Mouse (Mus musculus) limb, embryonic 15.5 days (tissue): Measurements from ENCODE around the gene Stra6. TPM values are rescaled to one million over a fixed set of nuclear protein-coding genes. Genes with fewer than 3 reads are reported as not detected.

Source experiments
- ATAC-seq: fragments of 200-750 bp; cut with Nextera tagmentation; 2 replicates; pipeline ENCODE4 v1.8.0; 2017; ENCODE audit warnings: low read depth, moderate TSS enrichment; ENCODE audit not compliant: insufficient number of reproducible peaks, low FRiP score, low TSS enrichment
- H3K27ac ChIP-seq: fragments of 300-500 bp; sonication (generic); 2 replicates; pipeline ENCODE4 v1.5.1; 2015; ENCODE audit warnings: moderate library complexity, mild to moderate bottlenecking, inconsistent platforms
- H3K27me3 ChIP-seq: fragments of 300-500 bp; sonication (generic); 2 replicates; pipeline ENCODE4 v1.6.1; 2015; ENCODE audit warnings: inconsistent platforms
- H3K36me3 ChIP-seq: fragments of 300-500 bp; sonication (generic); 2 replicates; pipeline ENCODE4 v1.6.1; 2015; ENCODE audit warnings: inconsistent platforms
- H3K4me1 ChIP-seq: fragments of 300-500 bp; sonication (generic); 2 replicates; pipeline ENCODE4 v1.6.1; 2015; ENCODE audit warnings: inconsistent platforms
- H3K4me2 ChIP-seq: fragments of 300-500 bp; sonication (generic); 2 replicates; pipeline ENCODE4 v1.6.1; 2015; ENCODE audit warnings: mild to moderate bottlenecking, inconsistent platforms
- H3K4me3 ChIP-seq: fragments of 300-500 bp; sonication (generic); 2 replicates; pipeline ENCODE4 v1.5.1; 2015; ENCODE audit warnings: mild to moderate bottlenecking, inconsistent platforms
- H3K9ac ChIP-seq: fragments of 300-500 bp; sonication (generic); 2 replicates; pipeline ENCODE4 v1.6.1; 2015; ENCODE audit warnings: inconsistent platforms
- H3K9me3 ChIP-seq: fragments of 300-500 bp; sonication (generic); 2 replicates; pipeline ENCODE4 v1.6.1; 2016; ENCODE audit warnings: inconsistent platforms
- WGBS: fragments of 180-500 bp; shearing (Covaris S2); methylation state at CpG from one replicate; pipeline ENCODE4 v1.1.7; 2015; 5-methylcytosine and 5-hydroxymethylcytosine counted together
- polyA plus RNA-seq: library from polyadenylated mRNA; unstranded; fragments of >200 nt; fragmentation: Nextera tagmentation; extraction: Ambion mirVana; gene quantifications from 2 replicates; pipeline ENCODE4 v1.2.1, GENCODE M21; 2015

Stra6 gene
- polyA plus RNA-seq, 1 experiment from 2014 or later, result 8.8 TPM

DNA sequence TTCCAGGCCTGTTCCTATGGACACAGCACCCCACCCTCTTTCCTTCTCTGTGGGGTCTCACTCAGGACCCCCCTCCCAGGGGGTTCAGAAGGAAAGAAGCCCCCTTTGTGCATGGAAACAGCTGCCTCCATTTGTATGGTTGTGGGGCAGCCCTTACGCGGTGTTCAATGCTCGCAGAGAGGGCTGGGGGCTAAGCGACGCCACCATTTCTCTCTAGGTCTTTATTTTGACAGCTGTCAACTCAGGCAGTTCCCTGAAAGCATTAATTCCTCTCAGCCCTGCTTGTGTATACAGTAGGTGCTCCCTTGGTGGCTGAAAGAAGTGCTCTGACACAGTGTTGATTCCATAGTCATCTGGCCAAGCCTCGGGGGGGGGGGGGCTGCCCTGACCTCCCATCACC lies 40.1 kb downstream of the Stra6 start:
- Histone ChIP-seq H3K27me3 (no peaks in the 10 kb centered on the region), H3K4me2 (no peak overlapping the region), H3K4me3 (no peak overlapping the region), H3K9me3 (no peaks in the 10 kb centered on the region), H3K36me3 (no peaks in the 10 kb centered on the region), H3K9ac (no peak overlapping the region), H3K4me1 (peaks cover 10% of the 10 kb centered on the region), H3K27ac (no peak overlapping the region)
- no peak for ATAC-seq
- 68% methylated on average over 6 of the region's 6 CpGs for WGBS

DNA sequence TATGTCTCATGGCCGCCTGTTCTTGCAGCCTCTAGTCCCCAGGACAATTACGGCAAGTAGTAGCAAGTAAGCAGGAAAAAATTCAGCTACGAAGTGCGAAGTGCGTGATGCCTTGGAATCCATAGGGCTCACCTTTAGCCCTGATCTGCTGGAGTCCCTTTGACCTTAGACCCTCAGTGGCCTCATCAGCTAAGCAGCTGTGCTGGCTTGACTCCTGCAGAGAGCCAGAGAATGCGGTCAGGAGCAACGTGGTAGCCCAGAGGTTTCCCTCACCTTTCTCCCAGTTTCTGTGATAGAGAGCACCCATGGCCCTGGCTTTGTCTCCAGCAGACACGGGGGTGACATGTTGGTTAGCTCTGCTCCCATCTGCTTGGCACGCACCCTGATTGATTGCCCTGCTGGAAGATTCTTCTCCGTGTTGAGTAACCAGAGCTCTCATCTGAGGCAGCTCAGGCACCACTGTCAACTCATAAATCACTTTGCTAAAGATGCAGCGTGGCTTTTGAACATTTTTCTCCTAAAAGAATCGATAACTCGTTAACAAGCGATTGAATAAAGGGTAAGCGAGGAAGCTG lies 42.1 kb downstream of the Stra6 start:
- Histone ChIP-seq H3K36me3 (no peaks in the 10 kb centered on the region), H3K27ac (no peak overlapping the region), H3K4me1 (peaks cover 14% of the 10 kb centered on the region), H3K9ac (no peak overlapping the region), H3K9me3 (no peaks in the 10 kb centered on the region), H3K4me3 (no peak overlapping the region), H3K27me3 (no peaks in the 10 kb centered on the region), H3K4me2 (no peak overlapping the region)
- WGBS, result 45% methylated on average over 15 of the region's 15 CpGs
- ATAC-seq, result no peak

GRCm38 (mm10) chr9:58107494-58107893 lies 43.9 kb downstream of the Stra6 start:
- no peak for ATAC-seq
- Histone ChIP-seq H3K4me3 (no peak overlapping the region), H3K36me3 (no peaks in the 10 kb centered on the region), H3K4me2 (no peak overlapping the region), H3K4me1 (peaks cover 29% of the 10 kb centered on the region), H3K9ac (no peak overlapping the region), H3K27me3 (no peaks in the 10 kb centered on the region), H3K9me3 (no peaks in the 10 kb centered on the region), H3K27ac (no peak overlapping the region)
- 66% methylated on average over 5 of the region's 5 CpGs for WGBS

GRCm38 (mm10) chr9:58110787-58111186 lies 47.2 kb downstream of the Stra6 start:
- Histone ChIP-seq H3K9ac (no peak overlapping the region), H3K4me1 (peaks cover 57% of the 10 kb centered on the region), H3K4me2 (no peak overlapping the region), H3K27me3 (0 out of 2 replicates have a peak, but pooled peaks cover 2% of the 10 kb centered on the region), H3K27ac (no peak overlapping the region), H3K4me3 (no peak overlapping the region), H3K9me3 (no peaks in the 10 kb centered on the region), H3K36me3 (no peaks in the 10 kb centered on the region)
- WGBS, result 64% methylated on average over 5 of the region's 5 CpGs
- ATAC-seq, result no peak

DNA sequence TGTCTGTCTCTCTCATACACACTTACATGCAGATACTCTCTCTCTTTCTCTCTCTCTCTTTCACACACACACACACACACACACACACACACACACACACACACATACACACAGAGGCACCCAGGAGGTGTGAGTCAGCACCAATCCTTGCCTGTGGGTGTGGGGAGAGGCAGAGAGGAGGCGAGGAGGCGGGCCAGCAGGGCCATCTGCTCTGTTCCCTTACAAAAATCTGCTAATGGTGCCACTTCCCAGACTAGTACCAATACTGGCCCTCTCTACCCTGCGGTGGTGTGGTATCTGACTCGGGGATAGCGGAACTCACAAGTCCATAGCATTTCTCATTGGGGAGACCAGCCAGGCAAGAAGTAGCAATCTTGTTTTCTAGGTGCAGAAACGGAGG lies 47.8 kb downstream of the Stra6 start:
- H3K27ac ChIP-seq, result no peak overlapping the region
- no peak for ATAC-seq
- no peak overlapping the region for H3K9ac ChIP-seq
- 0 out of 2 replicates have a peak, but pooled peaks cover 2% of the 10 kb centered on the region for H3K27me3 ChIP-seq
- no peaks in the 10 kb centered on the region for H3K36me3 ChIP-seq
- WGBS, result 50% methylated on average over 6 of the region's 6 CpGs
- peaks cover 62% of the 10 kb centered on the region for H3K4me1 ChIP-seq
- no peak overlapping the region for H3K4me3 ChIP-seq
- no peaks in the 10 kb centered on the region for H3K9me3 ChIP-seq
- H3K4me2 ChIP-seq, result no peak overlapping the region

GRCm38 (mm10) chr9:58112321-58112751 lies 48.7 kb downstream of the Stra6 start:
- no peak overlapping the region for H3K27ac ChIP-seq

GRCm38 (mm10) chr9:58112866-58113278 lies 49.3 kb downstream of the Stra6 start:
- H3K27me3 ChIP-seq, result 0 out of 2 replicates have a peak, but pooled peaks cover 2% of the 10 kb centered on the region
- 3% methylated on average over 6 of the region's 6 CpGs for WGBS
- peak overlapping the region; percentile 44; the same call in 1 of the 2 replicates for H3K4me2 ChIP-seq
- no peak for ATAC-seq
- peak overlapping the region; percentile 58 for H3K27ac ChIP-seq
- H3K9me3 ChIP-seq, result no peaks in the 10 kb centered on the region
- H3K9ac ChIP-seq, result no peak overlapping the region
- peaks cover 60% of the 10 kb centered on the region for H3K4me1 ChIP-seq
- no peak overlapping the region for H3K4me3 ChIP-seq
- H3K36me3 ChIP-seq, result no peaks in the 10 kb centered on the region

More at GRCm38 (mm10) chr9:58112321-58112751, 48.7 kb downstream of the Stra6 start:
- Histone ChIP-seq H3K4me3 (no peak overlapping the region), H3K4me2 (no peak overlapping the region), H3K36me3 (no peaks in the 10 kb centered on the region), H3K4me1 (peaks cover 63% of the 10 kb centered on the region), H3K9me3 (no peaks in the 10 kb centered on the region), H3K27me3 (0 out of 2 replicates have a peak, but pooled peaks cover 2% of the 10 kb centered on the region), H3K9ac (no peak overlapping the region)
- no peak for ATAC-seq
- 12% methylated on average over 6 of the region's 6 CpGs for WGBS

- WGBS, result 7% methylated on average over 22 of the region's 22 CpGs
- H3K9me3 ChIP-seq, result no peaks in the 10 kb centered on the region
- no peaks in the 10 kb centered on the region for H3K36me3 ChIP-seq
- no peak for ATAC-seq
- H3K27ac ChIP-seq, result peak overlapping the region; percentile 58
- H3K4me1 ChIP-seq, result peaks cover 60% of the 10 kb centered on the region
- H3K9ac ChIP-seq, result no peak overlapping the region
- H3K27me3 ChIP-seq, result 0 out of 2 replicates have a peak, but pooled peaks cover 2% of the 10 kb centered on the region
- H3K4me2 ChIP-seq, result peak overlapping the region; percentile 44
- H3K4me3 ChIP-seq, result 0 out of 2 replicates have a peak overlapping the region, but pooled peaks have one; percentile 13
Observed at GRCm38 (mm10) chr9:58113279-58113884, 49.8 kb downstream of the Stra6 start.

- H3K36me3 ChIP-seq, result no peaks in the 10 kb centered on the region
- peaks cover 60% of the 10 kb centered on the region for H3K4me1 ChIP-seq
- no peak for ATAC-seq
- H3K9me3 ChIP-seq, result no peaks in the 10 kb centered on the region
- 5% methylated on average over 9 of the region's 9 CpGs for WGBS
- H3K4me2 ChIP-seq, result peak overlapping the region; percentile 44
- no peak overlapping the region for H3K4me3 ChIP-seq
- 0 out of 2 replicates have a peak, but pooled peaks cover 2% of the 10 kb centered on the region for H3K27me3 ChIP-seq
- peak overlapping the region; percentile 44; the same call in 1 of the 2 replicates for H3K27ac ChIP-seq
- H3K9ac ChIP-seq, result no peak overlapping the region
Observed at GRCm38 (mm10) chr9:58114019-58114418, 50.4 kb downstream of the Stra6 start.

DNA sequence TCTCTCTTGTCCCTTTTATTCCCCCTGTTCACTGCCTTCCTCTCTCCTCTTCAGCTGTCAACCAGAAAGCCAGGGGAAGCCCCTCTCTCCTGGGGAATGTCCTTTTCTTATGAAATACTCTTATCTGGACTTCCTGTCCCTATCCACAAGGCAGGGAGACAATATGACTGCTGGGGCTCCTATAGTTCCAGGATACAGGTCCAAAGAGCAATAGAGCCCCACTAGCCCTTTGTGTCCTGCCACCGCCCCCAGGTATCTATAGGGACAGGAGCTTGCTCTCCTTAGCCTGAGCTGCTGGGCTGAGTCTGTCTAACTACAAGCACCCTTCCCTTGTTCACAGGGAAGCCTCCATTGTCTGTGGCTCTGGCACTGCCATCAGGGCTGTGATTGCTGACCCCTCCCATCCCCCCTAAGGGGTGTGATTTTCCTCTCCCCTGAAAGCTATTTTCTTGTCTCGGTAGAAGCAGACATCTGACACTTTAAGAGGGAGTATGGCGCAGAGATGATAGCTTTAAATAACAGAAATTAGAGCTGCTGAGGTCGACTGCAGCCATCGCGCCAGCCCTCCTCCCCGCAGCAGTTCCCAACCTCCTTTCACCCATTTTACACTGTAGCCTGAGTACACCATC lies 51.8 kb downstream of the Stra6 start:
- peaks cover 57% of the 10 kb centered on the region for H3K4me1 ChIP-seq
- no peaks in the 10 kb centered on the region for H3K9me3 ChIP-seq
- WGBS, result 33% methylated on average over 7 of the region's 7 CpGs
- 0 out of 2 replicates have a peak, but pooled peaks cover 2% of the 10 kb centered on the region for H3K27me3 ChIP-seq
- no peak for ATAC-seq
- H3K4me2 ChIP-seq, result no peak overlapping the region
- no peaks in the 10 kb centered on the region for H3K36me3 ChIP-seq
- H3K9ac ChIP-seq, result no peak overlapping the region
- no peak overlapping the region for H3K27ac ChIP-seq
- no peak overlapping the region for H3K4me3 ChIP-seq

DNA sequence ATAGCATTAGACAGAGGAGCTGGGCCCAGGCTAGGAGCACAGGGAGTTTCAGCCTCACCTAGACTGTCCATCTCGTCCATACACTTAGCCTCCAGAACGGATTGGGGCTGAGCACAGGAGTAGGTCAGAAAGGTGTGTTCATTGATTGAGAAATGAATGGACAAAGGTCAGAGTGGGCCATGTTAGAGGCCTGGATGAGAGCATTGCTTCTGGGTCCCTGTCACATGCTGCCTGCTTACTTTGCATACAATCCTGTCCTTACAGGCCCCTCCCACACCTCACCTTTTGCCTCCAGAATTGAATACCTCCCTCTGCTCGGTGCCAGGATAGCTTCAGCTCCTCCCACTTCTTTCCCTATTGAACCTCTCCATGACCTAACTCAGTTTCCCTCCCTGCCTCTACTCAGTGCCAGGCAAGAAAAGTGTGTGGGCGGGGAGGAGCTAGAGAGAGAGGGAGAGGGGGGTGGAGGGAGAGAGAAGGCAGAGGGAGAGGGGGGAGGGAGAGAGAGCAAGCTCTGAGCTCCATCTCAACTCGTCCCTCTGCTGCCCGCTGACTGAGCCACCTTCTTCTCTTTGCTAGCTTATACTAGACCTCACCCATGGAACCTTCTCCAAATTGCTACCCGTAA lies 52.5 kb downstream of the Stra6 start:
- Histone ChIP-seq H3K36me3 (no peaks in the 10 kb centered on the region), H3K4me3 (no peak overlapping the region), H3K27me3 (0 out of 2 replicates have a peak, but pooled peaks cover 2% of the 10 kb centered on the region), H3K27ac (no peak overlapping the region), H3K9ac (no peak overlapping the region), H3K4me2 (no peak overlapping the region), H3K4me1 (peaks cover 51% of the 10 kb centered on the region), H3K9me3 (no peaks in the 10 kb centered on the region)
- WGBS, result 43% methylated on average over 7 of the region's 7 CpGs
- ATAC-seq, result no peak
